Mouse (Mus musculus) heart, embryonic 13.5 days (tissue): Measurements from ENCODE around the gene Frmd5. TPM values are rescaled to one million over a fixed set of nuclear protein-coding genes. Genes with fewer than 3 reads are reported as not detected.

Experiments used
- ATAC-seq: fragments of 200-750 bp; cut with Nextera tagmentation; 2 replicates; pipeline ENCODE4 v1.8.0; 2017; ENCODE audit warnings: moderate TSS enrichment; ENCODE audit not compliant: insufficient number of reproducible peaks, low FRiP score, low TSS enrichment; ENCODE audit errors: extremely low read depth
- H3K27ac ChIP-seq: fragments of 300-500 bp; sonication (generic); replicated peaks from 2 replicates; pipeline ENCODE4 v1.5.1; 2015; ENCODE audit warnings: moderate library complexity, mild to moderate bottlenecking, inconsistent platforms
- H3K27me3 ChIP-seq: fragments of 300-500 bp; sonication (generic); replicated peaks from 2 replicates; pipeline ENCODE4 v1.6.1; 2015; ENCODE audit warnings: mild to moderate bottlenecking, inconsistent platforms
- H3K36me3 ChIP-seq: fragments of 300-500 bp; sonication (generic); 2 replicates; pipeline ENCODE4 v1.6.1; 2015; ENCODE audit warnings: mild to moderate bottlenecking, inconsistent platforms
- H3K4me1 ChIP-seq: fragments of 300-500 bp; sonication (generic); 2 replicates; pipeline ENCODE4 v1.6.1; 2015; ENCODE audit warnings: inconsistent platforms
- H3K4me2 ChIP-seq: fragments of 300-500 bp; sonication (generic); 2 replicates; pipeline ENCODE4 v1.6.1; 2015; ENCODE audit warnings: inconsistent platforms, mild to moderate bottlenecking, moderate library complexity
- H3K4me3 ChIP-seq: fragments of 300-500 bp; sonication (generic); 2 replicates; pipeline ENCODE4 v1.5.1; 2015; ENCODE audit warnings: moderate library complexity, mild to moderate bottlenecking, inconsistent platforms
- H3K9ac ChIP-seq: fragments of 300-500 bp; sonication (generic); 2 replicates; pipeline ENCODE4 v1.6.1; 2015; ENCODE audit warnings: inconsistent platforms, mild to moderate bottlenecking, moderate library complexity
- H3K9me3 ChIP-seq: fragments of 300-500 bp; sonication (generic); 2 replicates; pipeline ENCODE4 v1.6.1; 2016; ENCODE audit warnings: inconsistent platforms
- whole genome bisulfite sequencing: fragments of 180-500 bp; shearing (Covaris S2); methylation state at CpG from one replicate; pipeline ENCODE4 v1.1.7; 2015; ENCODE audit warnings: mixed read lengths; 5-methylcytosine and 5-hydroxymethylcytosine counted together
- polyA plus RNA-seq: library from polyadenylated mRNA; unstranded; fragments of >200 nt; fragmentation: Nextera tagmentation; extraction: Ambion mirVana; gene quantifications from 2 replicates; pipeline ENCODE4 v1.2.1, GENCODE M21; 2015

Gene Frmd5
- polyA plus RNA-seq, 1 experiment from 2014 or later = 21.6 TPM

GRCm38 (mm10) chr2:121658123-121658767, 148.6 kb downstream of the Frmd5 start:
- Histone ChIP-seq H3K27me3 (no peaks in the 10 kb centered on the region), H3K9ac (no peak overlapping the region), H3K4me2 (no peak overlapping the region), H3K4me3 (no peak overlapping the region), H3K27ac (no peak overlapping the region), H3K9me3 (no peaks in the 10 kb centered on the region), H3K4me1 (no peaks in the 10 kb centered on the region), H3K36me3 (no peaks in the 10 kb centered on the region)
- WGBS = 72% methylated on average over 5 of the region's 5 CpGs
- ATAC-seq = no peak

DNA sequence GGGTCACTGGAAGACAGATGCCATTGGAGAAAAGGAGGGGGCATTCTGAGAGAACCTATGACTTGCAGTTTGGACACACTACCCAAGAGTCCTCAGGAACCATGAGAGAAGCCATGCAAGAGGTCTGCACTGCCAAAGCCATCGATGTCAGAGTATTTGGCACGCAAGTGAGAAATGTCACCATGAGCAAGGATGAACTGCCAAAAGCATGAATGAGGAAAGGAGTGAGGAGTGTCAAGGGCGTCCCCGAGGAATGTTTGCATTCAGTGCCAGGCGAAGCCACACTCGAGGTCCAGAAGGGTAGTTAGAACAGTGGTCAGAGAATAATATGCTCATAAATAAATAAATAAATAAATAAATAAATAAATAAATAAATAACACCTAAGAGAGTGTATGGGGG, 150.9 kb downstream of the Frmd5 start:
- 84% methylated on average over 6 of the region's 6 CpGs for WGBS
- no peaks in the 10 kb centered on the region for H3K4me1 ChIP-seq

DNA sequence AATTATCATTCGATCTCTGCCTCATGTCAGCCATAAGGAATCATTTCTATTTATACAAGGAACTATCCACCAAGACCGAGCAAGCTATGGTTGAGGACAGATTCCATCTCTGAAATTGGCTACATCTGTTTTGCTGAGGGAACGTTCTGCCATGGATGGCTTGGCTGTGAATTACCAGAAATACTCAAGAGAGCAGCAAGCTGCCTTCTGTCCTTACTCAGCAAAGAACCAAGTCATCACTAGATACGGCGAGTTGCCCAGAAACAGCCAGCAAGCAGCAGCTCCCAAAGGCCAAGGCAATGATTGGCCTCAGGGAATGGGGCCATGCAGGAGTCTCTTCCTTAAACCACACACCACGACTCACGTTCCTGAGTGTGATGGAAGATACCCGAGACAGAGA, 151.8 kb downstream of the Frmd5 start:
- Histone ChIP-seq H3K36me3 (no peaks in the 10 kb centered on the region), H3K4me3 (no peak overlapping the region)

More for the DNA sequence above, 150.9 kb downstream of the Frmd5 start:
- Histone ChIP-seq H3K36me3 (no peaks in the 10 kb centered on the region), H3K9me3 (no peaks in the 10 kb centered on the region), H3K27me3 (no peaks in the 10 kb centered on the region), H3K4me3 (no peak overlapping the region), H3K4me2 (no peak overlapping the region), H3K27ac (no peak overlapping the region), H3K9ac (no peak overlapping the region)
- no peak for ATAC-seq

DNA sequence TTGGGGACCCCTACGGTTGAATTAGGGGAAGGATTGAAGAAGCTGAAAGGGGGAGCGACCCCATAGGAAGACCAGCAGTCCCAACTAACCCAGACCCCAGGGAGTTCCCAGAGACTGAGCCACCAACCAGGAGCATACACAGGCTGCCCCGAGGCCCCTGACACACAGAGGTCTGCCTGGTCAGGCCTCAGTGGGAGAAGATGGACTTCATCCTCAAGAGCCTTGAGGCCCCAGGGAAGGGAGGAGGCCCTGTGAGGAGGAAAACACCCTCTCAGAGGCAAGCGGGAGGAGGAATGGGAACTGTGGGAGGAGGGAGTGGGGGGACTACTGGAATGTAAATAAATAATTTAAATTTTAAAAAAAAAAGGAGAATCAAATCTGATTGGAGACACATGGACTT, 160.4 kb downstream of the Frmd5 start:
- WGBS = 63% methylated on average over 4 of the region's 4 CpGs
- no peaks in the 10 kb centered on the region for H3K9me3 ChIP-seq
- H3K36me3 ChIP-seq = no peaks in the 10 kb centered on the region
- no peak overlapping the region for H3K27ac ChIP-seq
- no peak for ATAC-seq
- no peak overlapping the region for H3K9ac ChIP-seq
- H3K4me3 ChIP-seq = no peak overlapping the region
- H3K27me3 ChIP-seq = no peaks in the 10 kb centered on the region
- H3K4me2 ChIP-seq = no peak overlapping the region
- H3K4me1 ChIP-seq = 0 out of 2 replicates have a peak, but pooled peaks cover 2% of the 10 kb centered on the region

More for the DNA sequence above, 151.8 kb downstream of the Frmd5 start:
- Histone ChIP-seq H3K9ac (no peak overlapping the region), H3K4me2 (no peak overlapping the region), H3K4me1 (no peaks in the 10 kb centered on the region), H3K27ac (no peak overlapping the region), H3K9me3 (no peaks in the 10 kb centered on the region), H3K27me3 (no peaks in the 10 kb centered on the region)
- ATAC-seq = no peak
- 73% methylated on average over 8 of the region's 8 CpGs for WGBS

DNA sequence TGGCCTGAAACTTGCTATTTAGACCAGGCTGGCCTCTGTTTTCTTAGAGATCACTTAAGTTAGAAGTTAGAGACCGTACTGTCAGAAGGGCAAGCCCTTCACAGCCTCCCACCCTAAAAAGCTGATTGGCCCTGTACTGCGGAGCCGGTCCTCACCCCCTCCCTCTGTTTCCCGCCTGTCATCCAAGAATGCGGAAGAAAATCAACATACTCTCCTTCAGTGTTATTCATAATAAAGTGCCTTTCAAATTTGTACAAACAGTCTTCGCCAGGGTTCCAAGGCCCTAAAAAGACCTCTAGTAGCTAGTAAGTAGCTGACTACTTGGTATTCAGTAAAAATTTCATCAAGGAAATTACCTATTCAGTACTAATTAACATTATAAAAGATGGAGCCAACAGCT, 164.0 kb downstream of the Frmd5 start:
- WGBS = 45% methylated on average over 6 of the region's 6 CpGs

DNA sequence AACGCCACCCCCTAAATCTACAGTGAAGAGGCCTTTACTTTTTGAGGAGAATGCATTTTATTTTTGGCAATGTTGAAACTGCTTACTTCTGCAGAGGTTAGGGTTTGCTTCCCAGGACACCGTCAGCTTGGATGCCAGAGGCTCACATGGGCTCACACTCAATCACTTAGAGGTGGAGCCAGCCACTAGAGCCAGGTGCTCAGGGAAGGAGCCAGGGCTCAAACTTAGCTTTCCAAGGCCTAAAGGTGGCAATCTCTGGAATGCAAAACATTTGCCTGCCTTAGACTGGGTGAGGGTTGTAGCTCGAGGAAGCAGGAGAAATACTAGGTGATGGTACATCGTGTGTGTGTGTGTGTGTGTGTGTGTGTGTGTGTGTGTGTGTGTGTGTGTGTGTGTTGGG, 174.8 kb downstream of the Frmd5 start:
- Histone ChIP-seq H3K4me1 (0 out of 2 replicates have a peak, but pooled peaks cover 8% of the 10 kb centered on the region), H3K9ac (no peak overlapping the region), H3K27ac (no peak overlapping the region), H3K27me3 (no peaks in the 10 kb centered on the region), H3K4me3 (no peak overlapping the region), H3K36me3 (no peaks in the 10 kb centered on the region), H3K4me2 (no peak overlapping the region), H3K9me3 (no peaks in the 10 kb centered on the region)
- 41% methylated on average over 4 of the region's 4 CpGs for WGBS
- ATAC-seq = no peak

More for the DNA sequence above, 164.0 kb downstream of the Frmd5 start:
- no peaks in the 10 kb centered on the region for H3K36me3 ChIP-seq
- no peaks in the 10 kb centered on the region for H3K9me3 ChIP-seq
- H3K9ac ChIP-seq = no peak overlapping the region
- ATAC-seq = no peak
- no peaks in the 10 kb centered on the region for H3K27me3 ChIP-seq
- H3K4me1 ChIP-seq = 0 out of 2 replicates have a peak, but pooled peaks cover 2% of the 10 kb centered on the region
- no peak overlapping the region for H3K27ac ChIP-seq
- H3K4me3 ChIP-seq = no peak overlapping the region
- H3K4me2 ChIP-seq = no peak overlapping the region

DNA sequence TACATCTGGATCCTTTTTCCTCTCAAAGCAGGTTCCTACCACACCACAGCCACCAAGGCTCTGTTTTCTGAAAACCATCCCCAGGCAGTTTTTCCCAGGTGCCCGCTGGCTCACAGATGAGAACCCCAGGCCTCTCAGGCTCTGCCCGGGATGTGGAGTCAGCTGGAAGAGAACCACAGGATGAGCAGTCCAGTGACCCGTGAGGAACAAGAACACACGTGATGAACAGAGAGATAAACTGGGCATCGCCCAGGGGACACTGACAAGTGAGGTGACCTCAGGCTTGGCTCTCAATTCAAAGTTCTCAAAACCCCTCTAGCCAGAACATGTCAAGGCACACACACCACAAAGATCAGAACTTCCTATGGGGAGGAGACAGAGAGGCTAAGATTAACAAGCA, 176.6 kb downstream of the Frmd5 start:
- H3K9me3 ChIP-seq = no peaks in the 10 kb centered on the region
- H3K27me3 ChIP-seq = no peaks in the 10 kb centered on the region
- no peak overlapping the region for H3K4me2 ChIP-seq
- no peak overlapping the region for H3K9ac ChIP-seq
- WGBS = 51% methylated on average over 5 of the region's 5 CpGs
- no peak overlapping the region for H3K27ac ChIP-seq
- no peaks in the 10 kb centered on the region for H3K36me3 ChIP-seq
- no peak for ATAC-seq
- H3K4me1 ChIP-seq = 0 out of 2 replicates have a peak, but pooled peaks cover 8% of the 10 kb centered on the region
- H3K4me3 ChIP-seq = no peak overlapping the region

- ATAC-seq = no peak
- H3K36me3 ChIP-seq = no peaks in the 10 kb centered on the region
- no peaks in the 10 kb centered on the region for H3K9me3 ChIP-seq
- no peaks in the 10 kb centered on the region for H3K27me3 ChIP-seq
- WGBS = 60% methylated on average over 10 of the region's 10 CpGs
- H3K27ac ChIP-seq = no peak overlapping the region; the same call in 1 of the 2 replicates
- H3K9ac ChIP-seq = no peak overlapping the region
- no peak overlapping the region for H3K4me3 ChIP-seq
- no peak overlapping the region for H3K4me2 ChIP-seq
- H3K4me1 ChIP-seq = 0 out of 2 replicates have a peak, but pooled peaks cover 4% of the 10 kb centered on the region
Measured at GRCm38 (mm10) chr2:121628290-121628689, 178.6 kb downstream of the Frmd5 start.

GRCm38 (mm10) chr2:121625901-121626300, 181.0 kb downstream of the Frmd5 start:
- Histone ChIP-seq H3K4me3 (no peak overlapping the region), H3K4me2 (no peak overlapping the region), H3K36me3 (no peaks in the 10 kb centered on the region), H3K27me3 (no peaks in the 10 kb centered on the region), H3K4me1 (0 out of 2 replicates have a peak, but pooled peaks cover 6% of the 10 kb centered on the region), H3K9me3 (no peaks in the 10 kb centered on the region), H3K27ac (no peak overlapping the region), H3K9ac (no peak overlapping the region)
- WGBS = 80% methylated on average over 3 of the region's 3 CpGs
- ATAC-seq = no peak

DNA sequence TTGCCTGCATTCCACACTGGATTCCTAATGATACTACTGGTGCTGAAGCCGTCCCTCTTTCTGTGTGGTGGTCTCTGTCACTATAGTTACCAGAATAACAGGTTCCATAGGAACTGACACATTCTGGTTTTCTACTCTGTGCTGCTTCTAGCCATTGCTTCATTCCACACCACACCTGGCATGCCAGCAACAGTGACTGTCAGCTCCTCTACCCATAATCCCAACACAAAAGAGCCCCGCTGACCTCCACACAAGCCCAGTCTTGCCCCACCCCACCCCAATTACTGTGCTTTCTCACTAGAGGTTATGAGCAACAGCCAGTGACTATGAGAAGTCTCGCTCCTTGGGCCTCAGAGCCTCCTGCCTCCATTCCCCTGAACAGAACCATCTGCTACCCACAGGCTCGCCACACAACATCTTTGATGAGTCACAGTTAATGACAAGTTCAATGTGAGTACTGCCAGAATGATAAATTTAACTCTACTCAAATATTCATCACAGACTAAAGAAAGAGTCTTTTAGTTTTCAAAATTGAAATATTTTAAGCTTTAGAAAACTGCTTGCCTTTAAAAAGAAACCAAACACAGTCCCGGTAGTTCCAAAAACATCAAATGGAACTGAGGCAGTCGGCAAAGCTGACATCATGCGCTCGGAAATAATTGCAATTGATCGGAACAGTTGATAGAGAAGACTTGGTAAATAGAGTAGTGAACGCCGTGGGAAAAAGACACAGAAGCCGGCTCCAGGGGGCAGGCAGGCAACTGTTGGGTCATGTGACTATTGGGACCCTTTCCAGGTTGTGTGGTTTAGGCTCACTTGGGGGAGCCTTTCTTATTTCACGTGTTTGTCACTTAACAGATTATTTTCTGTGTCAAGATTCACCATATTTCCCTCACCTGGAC, 185.4 kb downstream of the Frmd5 start:
- ATAC-seq = no peak
- 0 out of 2 replicates have a peak, but pooled peaks cover 7% of the 10 kb centered on the region for H3K4me1 ChIP-seq
- no peaks in the 10 kb centered on the region for H3K27me3 ChIP-seq
- no peaks in the 10 kb centered on the region for H3K36me3 ChIP-seq
- no peak overlapping the region for H3K4me2 ChIP-seq
- H3K4me3 ChIP-seq = no peak overlapping the region
- 66% methylated on average over 13 of the region's 13 CpGs for WGBS
- no peak overlapping the region for H3K27ac ChIP-seq
- no peak overlapping the region for H3K9ac ChIP-seq
- no peaks in the 10 kb centered on the region for H3K9me3 ChIP-seq

DNA sequence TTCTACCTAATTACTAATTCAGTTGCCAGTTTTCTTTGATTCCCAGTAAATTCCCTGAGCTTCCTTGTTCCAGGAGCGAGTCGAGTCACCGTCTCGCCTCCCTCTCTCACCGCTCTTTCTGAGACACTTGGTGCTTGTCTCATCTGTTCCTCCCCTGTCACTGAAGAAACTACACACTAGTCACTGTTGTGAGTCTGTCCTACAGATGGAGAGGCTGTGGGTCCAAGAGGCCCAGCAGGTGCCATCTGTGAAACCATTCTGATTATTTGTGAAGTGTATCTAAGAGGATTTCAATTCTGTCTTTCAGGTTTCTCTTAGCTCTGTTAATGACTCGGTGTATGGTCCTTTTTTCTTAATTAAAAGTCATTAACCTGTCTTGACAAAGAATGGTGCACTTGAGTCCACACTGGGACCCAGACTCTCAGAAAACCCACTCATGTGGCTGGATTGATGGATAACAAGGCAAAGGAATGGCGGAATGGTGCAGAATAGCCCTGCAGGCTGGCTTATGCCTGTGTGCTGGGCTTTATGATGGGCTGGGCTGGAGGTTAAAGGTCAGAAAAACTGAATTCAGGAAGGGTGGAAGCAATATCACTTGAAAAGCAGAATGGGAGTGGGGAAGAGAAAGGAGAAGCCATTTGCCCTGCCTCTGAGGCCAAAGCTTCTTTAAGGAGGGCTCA, 186.2 kb downstream of the Frmd5 start:
- Histone ChIP-seq H3K4me1 (0 out of 2 replicates have a peak, but pooled peaks cover 7% of the 10 kb centered on the region), H3K27ac (no peak overlapping the region), H3K9me3 (no peaks in the 10 kb centered on the region), H3K4me3 (no peak overlapping the region), H3K27me3 (no peaks in the 10 kb centered on the region), H3K36me3 (no peaks in the 10 kb centered on the region), H3K4me2 (no peak overlapping the region), H3K9ac (no peak overlapping the region)
- WGBS = 86% methylated on average over 7 of the region's 7 CpGs
- ATAC-seq = no peak
